Mouse (Mus musculus) forebrain, embryonic 12.5 days (tissue): ENCODE measurements at regions not wholly inside any gene's neighbourhood (a gene's known extent, or its start where the extent isn't known, plus 50 kb on each side); places are given as distances from the start of the nearest gene placed in this dataset. TPM values are rescaled to one million over a fixed set of nuclear protein-coding genes. Genes with fewer than 3 reads are reported as not detected.
"Not testable (repeated sequence)": the region's sequence is repeated elsewhere in the genome, so short reads cannot be mapped to it uniquely, and the experiment has no call there.

Experiments
- ATAC-seq: fragments of 200-750 bp; cut with Nextera tagmentation; 2 replicates; pipeline ENCODE4 v1.8.0; 2017; ENCODE audit warnings: moderate TSS enrichment; ENCODE audit not compliant: low FRiP score
- H3K27ac ChIP-seq: fragments of 300-500 bp; sonication (generic); 2 replicates; pipeline ENCODE4 v1.5.1; 2016; ENCODE audit warnings: mild to moderate bottlenecking
- H3K27me3 ChIP-seq: fragments of 300-500 bp; sonication (generic); 2 replicates; pipeline ENCODE4 v1.6.1; 2016; ENCODE audit warnings: mild to moderate bottlenecking
- H3K36me3 ChIP-seq: fragments of 300-500 bp; sonication (generic); replicated peaks from 2 replicates; pipeline ENCODE4 v1.6.1; 2016; ENCODE audit warnings: mild to moderate bottlenecking
- H3K4me1 ChIP-seq: fragments of 300-500 bp; sonication (generic); 2 replicates; pipeline ENCODE4 v1.6.1; 2016
- H3K4me2 ChIP-seq: fragments of 300-500 bp; sonication (generic); 2 replicates; pipeline ENCODE4 v1.6.1; 2016; ENCODE audit warnings: mild to moderate bottlenecking, moderate library complexity
- H3K4me3 ChIP-seq: fragments of 300-500 bp; sonication (generic); replicated peaks from 2 replicates; pipeline ENCODE4 v1.5.1; 2016; ENCODE audit warnings: mild to moderate bottlenecking
- H3K9ac ChIP-seq: fragments of 300-500 bp; sonication (generic); 2 replicates; pipeline ENCODE4 v1.6.1; 2016; ENCODE audit warnings: mild to moderate bottlenecking
- H3K9me3 ChIP-seq: fragments of 300-500 bp; sonication (generic); 2 replicates; pipeline ENCODE4 v1.6.1; 2016
- whole genome bisulfite sequencing: fragments of 180-500 bp; shearing (Covaris S2); methylation state at CpG from one replicate; pipeline ENCODE4 v1.1.7; 2016; 5-methylcytosine and 5-hydroxymethylcytosine counted together
- microRNA-seq: library from miRNA; unstranded; fragments of <30 nt; microRNA quantifications from one replicate; pipeline ENCODE4, GENCODE M21; 2017

DNA sequence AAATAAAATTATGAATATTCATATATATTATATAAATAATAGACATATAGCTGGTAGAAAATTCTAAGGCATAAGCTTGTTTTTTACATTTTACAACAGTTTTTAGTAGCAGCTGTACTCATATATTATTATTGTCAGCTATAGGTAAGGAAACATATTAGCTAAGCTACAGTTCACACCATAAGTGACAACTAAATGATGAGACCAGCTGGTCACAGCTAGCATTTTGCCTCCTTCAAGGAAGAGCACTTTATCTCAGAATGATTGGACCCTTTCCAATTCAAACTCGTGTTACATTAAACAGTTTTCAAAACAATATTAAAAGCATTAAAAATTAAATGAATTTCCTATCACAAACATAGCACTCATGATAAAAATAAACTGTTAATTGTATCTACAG lies 157.3 kb upstream of the Klhl1 start:
- Histone ChIP-seq H3K36me3 (no peaks in the 10 kb centered on the region), H3K27me3 (no peaks in the 10 kb centered on the region), H3K27ac (no peak overlapping the region), H3K4me1 (no peaks in the 10 kb centered on the region), H3K9me3 (no peaks in the 10 kb centered on the region), H3K4me2 (no peak overlapping the region), H3K9ac (no peak overlapping the region), H3K4me3 (no peak overlapping the region)
- WGBS: 72% methylated on average over 1 of the region's 1 CpGs
- ATAC-seq: no peak

- no peak for ATAC-seq
These were observed 149.7 kb upstream of the Klhl1 start for GRCm38 (mm10) chr14:96668635-96669034.

DNA sequence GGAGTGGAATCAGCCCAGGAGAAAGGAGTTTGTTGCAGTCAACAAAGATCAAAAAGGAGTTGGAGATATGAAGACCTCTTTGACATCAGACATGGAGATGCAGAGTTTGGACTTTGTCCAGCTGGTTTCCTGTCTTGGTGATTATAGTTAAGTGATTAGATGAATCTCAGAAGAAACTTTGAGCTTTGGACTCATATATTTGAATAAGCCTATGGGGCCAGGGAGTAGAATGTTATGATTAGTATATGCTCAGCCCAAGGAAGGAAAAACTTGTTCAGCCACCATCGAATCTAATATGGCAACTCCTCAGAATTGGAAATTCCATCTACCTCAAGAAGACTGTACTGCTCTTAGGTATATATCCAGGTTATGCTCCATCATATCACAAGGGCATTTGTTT lies 137.6 kb upstream of the Klhl1 start:
- Histone ChIP-seq H3K36me3 (no peaks in the 10 kb centered on the region), H3K4me2 (no peak overlapping the region), H3K9ac (no peak overlapping the region), H3K9me3 (no peaks in the 10 kb centered on the region), H3K27ac (no peak overlapping the region), H3K4me3 (no peak overlapping the region), H3K4me1 (no peaks in the 10 kb centered on the region), H3K27me3 (no peaks in the 10 kb centered on the region)
- no peak for ATAC-seq
- 100% methylated on average over 1 of the region's 1 CpGs for WGBS

More at GRCm38 (mm10) chr14:96668635-96669034, 149.7 kb upstream of the Klhl1 start:
- Histone ChIP-seq H3K4me1 (no peaks in the 10 kb centered on the region), H3K36me3 (no peaks in the 10 kb centered on the region), H3K4me3 (no peak overlapping the region), H3K9ac (no peak overlapping the region), H3K27ac (no peak overlapping the region), H3K9me3 (no peaks in the 10 kb centered on the region), H3K4me2 (no peak overlapping the region), H3K27me3 (no peaks in the 10 kb centered on the region)
- 80% methylated on average over 2 of the region's 2 CpGs for WGBS

DNA sequence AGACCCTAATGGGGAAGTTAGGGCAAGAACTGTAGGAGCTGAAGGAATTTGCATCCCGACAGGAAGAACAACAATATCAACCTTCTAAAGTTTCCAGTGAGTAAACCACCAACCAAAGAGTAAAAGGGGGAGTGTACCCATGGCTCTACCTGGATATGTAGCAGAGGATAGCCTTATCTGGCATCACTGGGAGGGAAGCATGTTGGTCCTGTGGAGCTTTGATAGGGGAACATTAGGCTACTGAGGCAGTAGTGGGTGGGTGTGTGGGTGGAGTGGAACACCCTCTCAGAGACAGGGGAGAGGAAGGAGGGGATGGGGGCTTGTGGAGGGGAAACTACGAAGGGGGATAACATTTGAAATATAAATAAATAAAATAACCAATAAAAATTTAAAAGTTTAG lies 111.4 kb upstream of the Klhl1 start:
- no peaks in the 10 kb centered on the region for H3K36me3 ChIP-seq
- no peak for ATAC-seq
- H3K9me3 ChIP-seq: no peaks in the 10 kb centered on the region
- no peak overlapping the region for H3K9ac ChIP-seq
- no peaks in the 10 kb centered on the region for H3K4me1 ChIP-seq
- H3K27ac ChIP-seq: no peak overlapping the region
- WGBS: 84% methylated on average over 2 of the region's 2 CpGs
- H3K27me3 ChIP-seq: no peaks in the 10 kb centered on the region
- H3K4me2 ChIP-seq: no peak overlapping the region
- H3K4me3 ChIP-seq: no peak overlapping the region

DNA sequence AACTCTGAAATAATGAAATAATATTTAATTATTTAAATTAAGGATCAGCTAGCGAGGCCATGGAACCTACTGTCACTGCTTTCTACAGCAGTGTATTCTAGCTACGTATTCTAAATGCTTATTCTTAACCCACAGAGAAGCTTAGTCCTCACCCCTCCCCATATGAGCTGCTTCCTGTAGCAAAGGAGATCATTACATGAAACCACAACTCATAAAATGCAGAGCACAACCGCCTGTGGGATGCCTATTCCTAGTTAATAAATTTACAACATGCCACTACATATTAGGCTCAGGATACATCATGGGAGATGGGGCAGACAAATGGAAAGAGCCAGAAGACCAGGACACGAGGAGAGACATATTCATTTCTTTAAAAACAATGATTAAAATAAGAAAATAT lies 87.8 kb upstream of the Klhl1 start:
- H3K4me2 ChIP-seq: no peak overlapping the region
- ATAC-seq: no peak
- no peak overlapping the region for H3K9ac ChIP-seq
- H3K27ac ChIP-seq: no peak overlapping the region
- no peaks in the 10 kb centered on the region for H3K36me3 ChIP-seq
- H3K4me3 ChIP-seq: no peak overlapping the region
- H3K4me1 ChIP-seq: no peaks in the 10 kb centered on the region
- WGBS: 87% methylated on average over 4 of the region's 4 CpGs
- H3K9me3 ChIP-seq: no peaks in the 10 kb centered on the region
- H3K27me3 ChIP-seq: no peaks in the 10 kb centered on the region

GRCm38 (mm10) chr14:96601092-96601491 lies 82.2 kb upstream of the Klhl1 start:
- not testable (repeated sequence) for H3K27ac ChIP-seq, H3K4me1 ChIP-seq, H3K27me3 ChIP-seq, H3K4me2 ChIP-seq, H3K36me3 ChIP-seq, H3K4me3 ChIP-seq, H3K9ac ChIP-seq, H3K9me3 ChIP-seq
- 21% methylated on average over 1 of the region's 1 CpGs for WGBS
- ATAC-seq: peak; percentile 84

GRCm38 (mm10) chr14:96592051-96592450 lies 73.1 kb upstream of the Klhl1 start:
- Histone ChIP-seq H3K4me3 (no peak overlapping the region), H3K27ac (no peak overlapping the region), H3K9ac (no peak overlapping the region), H3K27me3 (no peaks in the 10 kb centered on the region), H3K4me2 (no peak overlapping the region), H3K9me3 (no peaks in the 10 kb centered on the region), H3K4me1 (no peaks in the 10 kb centered on the region), H3K36me3 (no peaks in the 10 kb centered on the region)
- no peak; the same call in 1 of the 2 replicates for ATAC-seq

Small RNA genes in the stretch of these regions (microRNA-seq; reads per million reads assigned to microRNA genes)
- gene Gm27441: not detected
